Mouse (Mus musculus) cortical plate, adult 2 months (tissue): Measurements from ENCODE around the gene Cnbd2. TPM values are rescaled to one million over a fixed set of nuclear protein-coding genes. Genes with fewer than 3 reads are reported as not detected.
"Not testable (repeated sequence)": the region's sequence is repeated elsewhere in the genome, so short reads cannot be mapped to it uniquely, and the experiment has no call there.

ENCODE experiments used
- H3K27ac ChIP-seq: fragments of 200-500 bp; 2 replicates; pipeline ENCODE4 v1.5.1; 2012; ENCODE audit warnings: low read length, control low read depth, inconsistent platforms; ENCODE audit not compliant: insufficient read depth
- H3K4me1 ChIP-seq: fragments of 200-500 bp; 2 replicates; pipeline ENCODE4 v1.6.1; 2011; ENCODE audit warnings: low read length; ENCODE audit not compliant: control insufficient read depth, insufficient read depth
- H3K4me3 ChIP-seq: fragments of 200-500 bp; 2 replicates; pipeline ENCODE4 v1.5.1; 2011; ENCODE audit warnings: mild to moderate bottlenecking, low read length, control low read depth; ENCODE audit not compliant: insufficient read depth
- CTCF ChIP-seq: fragments of 200-500 bp; IDR thresholded peaks from 2 replicates; pipeline ENCODE4 v1.5.1; 2011; ENCODE audit warnings: mild to moderate bottlenecking, control low read depth, low read length; ENCODE audit not compliant: insufficient read depth; ENCODE audit errors: extremely low read depth
- POLR2A ChIP-seq: fragments of 200-500 bp; IDR thresholded peaks from 2 replicates; pipeline ENCODE4 v1.6.1; 2011; ENCODE audit warnings: mild to moderate bottlenecking, low read length, control low read depth; ENCODE audit not compliant: insufficient read depth; ENCODE audit errors: extremely low read depth
- polyA plus RNA-seq: library from polyadenylated mRNA; depleted of rRNA; stranded (reverse); fragments of >200 nt; gene quantifications from 2 replicates; pipeline ENCODE4 v1.2.3, GENCODE M21; 2012

Cnbd2 gene
- polyA plus RNA-seq, 1 experiment: 6.0 TPM

DNA sequence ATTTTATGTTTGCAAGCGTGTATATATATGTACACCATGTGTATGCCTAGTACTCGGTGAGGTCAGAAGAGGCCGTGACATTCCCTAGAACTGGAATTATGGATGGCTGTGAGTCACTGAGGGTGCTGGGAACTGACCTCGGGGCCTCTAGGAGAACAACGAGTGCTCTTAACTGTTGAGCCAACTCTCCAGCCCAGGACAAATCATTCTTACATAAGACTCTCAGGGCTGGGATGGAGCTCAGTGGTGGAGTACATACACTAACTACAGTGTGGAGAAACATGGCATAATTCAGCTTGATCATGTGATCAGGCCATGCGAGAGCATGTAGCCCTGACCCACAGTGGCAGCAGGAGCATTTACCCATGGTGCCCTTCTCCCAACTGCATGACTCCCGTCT is 85.9 kb downstream of the Cnbd2 start:
- Histone ChIP-seq H3K4me3 (no peak overlapping the region), H3K27ac (no peak overlapping the region), H3K4me1 (no peaks in the 10 kb centered on the region)
- TF ChIP-seq CTCF: no peak
- TF ChIP-seq POLR2A: no peak

DNA sequence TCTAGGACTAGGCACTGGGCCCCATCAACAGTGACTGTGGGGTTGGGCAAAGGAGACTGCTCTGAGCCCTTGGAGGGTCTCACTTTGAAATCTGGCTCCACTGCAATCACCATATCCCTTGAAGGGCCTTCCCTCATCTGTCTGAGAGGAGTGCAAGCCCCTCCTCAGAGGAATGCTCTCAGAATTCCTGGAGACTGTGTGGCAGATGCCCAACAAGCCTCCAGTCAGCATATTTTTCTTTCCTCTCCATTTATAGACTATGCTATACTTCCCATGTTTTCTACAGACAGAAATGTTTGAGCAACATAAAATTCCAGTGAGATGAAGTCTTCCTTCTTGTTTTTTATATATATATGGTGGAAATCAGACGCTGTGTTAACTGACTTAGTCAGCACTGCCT is 87.4 kb downstream of the Cnbd2 start:
- Histone ChIP-seq H3K4me3 (no peak overlapping the region), H3K27ac (no peak overlapping the region), H3K4me1 (no peaks in the 10 kb centered on the region)
- TF ChIP-seq POLR2A (no peak), CTCF (no peak)

DNA sequence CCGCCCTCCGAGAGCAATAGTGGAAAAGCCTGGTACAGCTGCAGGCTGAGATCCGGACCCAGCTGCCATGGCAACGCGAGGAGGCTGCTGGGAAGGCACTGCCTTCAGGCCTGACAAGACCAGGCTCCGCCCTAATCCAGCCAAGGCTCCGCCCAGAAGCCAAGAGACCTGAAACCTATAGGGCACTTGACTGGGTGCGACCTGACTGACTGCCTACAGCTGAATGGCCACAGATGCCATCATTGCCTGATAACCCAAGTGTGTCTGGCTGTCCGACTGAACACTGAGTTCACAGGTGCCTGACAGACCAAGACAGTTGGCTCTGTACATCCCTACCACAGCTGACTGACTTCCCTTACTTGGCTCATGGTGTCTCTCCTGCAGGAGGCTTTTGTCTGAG is 89.2 kb downstream of the Cnbd2 start:
- Histone ChIP-seq H3K4me3 (no peak overlapping the region), H3K27ac (no peak overlapping the region), H3K4me1 (no peaks in the 10 kb centered on the region)
- TF ChIP-seq CTCF (no peak), POLR2A (no peak)

DNA sequence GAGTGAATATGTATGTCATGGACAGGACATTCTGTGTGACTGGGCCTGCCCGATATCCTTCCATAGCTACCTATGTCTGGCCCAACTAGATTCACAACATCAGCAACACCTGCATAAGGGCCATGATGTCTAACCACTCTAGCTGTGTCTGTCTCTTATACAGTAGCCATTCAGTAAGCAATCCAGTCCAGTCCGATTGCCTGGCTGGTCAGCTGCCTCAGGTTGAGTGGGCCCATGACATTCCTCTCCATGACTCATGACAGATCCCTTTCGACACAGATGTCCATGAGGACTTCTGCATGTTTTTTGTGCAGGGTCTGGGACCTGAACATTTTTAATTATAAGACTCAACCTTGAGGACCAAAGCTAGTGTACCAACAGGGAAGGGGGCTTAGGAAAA is 89.9 kb downstream of the Cnbd2 start:
- H3K4me3 ChIP-seq: no peak overlapping the region
- TF ChIP-seq POLR2A: no peak
- TF ChIP-seq CTCF: no peak
- H3K4me1 ChIP-seq: no peaks in the 10 kb centered on the region
- H3K27ac ChIP-seq: no peak overlapping the region

DNA sequence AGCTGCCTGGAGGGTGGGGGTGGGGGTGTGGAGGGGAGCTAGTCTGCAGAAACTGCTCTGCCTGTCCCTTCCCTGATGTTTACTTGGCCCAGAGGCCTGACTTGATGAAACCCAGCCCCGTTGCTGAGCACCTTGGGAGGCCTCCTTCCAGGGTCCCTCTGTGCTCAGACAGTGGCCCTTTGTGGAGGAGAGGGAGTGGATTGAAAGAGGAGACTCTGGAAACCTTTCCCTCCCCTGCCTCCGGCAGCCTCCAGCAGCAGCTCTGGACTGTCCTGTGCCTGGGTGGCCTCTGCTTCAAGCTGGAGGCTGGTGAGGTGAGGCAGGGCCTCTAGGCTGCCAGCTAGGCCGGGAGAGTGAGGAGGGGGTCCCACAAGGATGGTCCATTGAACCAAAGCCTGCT is 94.9 kb downstream of the Cnbd2 start:
- Histone ChIP-seq H3K4me3 (no peak overlapping the region), H3K27ac (no peak overlapping the region), H3K4me1 (peaks cover 7% of the 10 kb centered on the region)
- TF ChIP-seq POLR2A: no peak
- no peak for TF ChIP-seq CTCF

DNA sequence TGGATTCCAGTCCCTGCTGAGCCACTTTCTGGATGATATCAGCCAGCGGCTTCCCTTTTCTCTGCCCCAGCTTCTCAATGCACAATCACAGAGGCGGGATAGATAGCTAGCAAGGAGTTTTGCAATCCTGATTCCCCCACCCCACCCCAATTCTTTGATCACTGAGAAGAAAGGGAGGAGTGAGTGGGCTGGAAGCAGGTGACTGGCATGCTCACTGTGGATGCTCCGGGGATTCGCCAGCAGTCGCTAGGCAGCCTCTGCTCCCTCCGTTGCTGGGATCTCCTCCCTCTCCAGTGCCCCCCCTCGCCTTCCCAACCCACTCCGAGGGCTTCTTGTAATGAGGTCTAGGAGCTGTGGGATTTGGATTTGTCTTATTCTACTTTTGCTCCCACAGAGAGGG is 96.1 kb downstream of the Cnbd2 start:
- Histone ChIP-seq H3K4me1 (peaks cover 7% of the 10 kb centered on the region), H3K27ac (no peak overlapping the region), H3K4me3 (no peak overlapping the region)
- TF ChIP-seq POLR2A: no peak
- TF ChIP-seq CTCF: no peak

DNA sequence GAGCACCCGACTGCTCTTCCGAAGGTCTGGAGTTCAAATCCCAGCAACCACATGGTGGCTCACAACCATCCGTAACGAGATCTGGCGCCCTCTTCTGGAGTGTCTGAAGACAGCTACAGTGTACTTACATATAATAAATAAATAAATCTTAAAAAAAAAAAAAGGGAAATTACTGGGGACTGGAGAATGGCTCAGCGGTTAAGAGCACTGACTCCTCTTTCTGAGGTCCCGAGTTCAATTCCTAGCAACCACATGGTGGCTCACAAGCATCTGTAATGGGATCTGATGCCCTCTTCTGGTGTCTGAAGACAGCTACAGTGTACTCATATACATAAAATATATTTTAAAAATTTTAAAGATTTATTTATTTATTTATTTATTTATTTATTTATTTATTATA is 99.2 kb downstream of the Cnbd2 start:
- not testable (repeated sequence) for H3K4me3 ChIP-seq, H3K27ac ChIP-seq, H3K4me1 ChIP-seq

DNA sequence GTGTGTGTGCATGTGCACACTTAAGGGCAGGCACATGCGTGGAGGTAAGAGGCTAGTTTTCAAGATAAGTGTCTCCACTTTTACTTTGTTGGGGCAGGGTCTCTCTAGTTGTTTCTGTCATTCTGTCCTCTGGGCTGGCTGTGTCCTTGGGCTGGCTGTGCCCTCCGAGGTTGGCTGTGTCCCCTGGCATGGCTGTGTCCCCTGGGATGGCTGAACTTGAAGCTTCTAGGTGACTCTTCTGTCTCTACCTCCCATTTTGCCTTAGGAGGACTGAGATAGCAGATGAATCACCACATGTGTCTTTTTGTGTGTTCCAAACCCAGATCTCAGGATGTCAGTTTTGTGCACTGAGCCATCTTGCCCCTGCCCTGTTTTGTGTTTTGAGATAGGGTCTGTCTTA is 102.9 kb downstream of the Cnbd2 start:
- Histone ChIP-seq H3K4me3 (no peak overlapping the region), H3K4me1 (no peaks in the 10 kb centered on the region), H3K27ac (no peak overlapping the region)
- TF ChIP-seq CTCF: no peak
- TF ChIP-seq POLR2A: no peak

DNA sequence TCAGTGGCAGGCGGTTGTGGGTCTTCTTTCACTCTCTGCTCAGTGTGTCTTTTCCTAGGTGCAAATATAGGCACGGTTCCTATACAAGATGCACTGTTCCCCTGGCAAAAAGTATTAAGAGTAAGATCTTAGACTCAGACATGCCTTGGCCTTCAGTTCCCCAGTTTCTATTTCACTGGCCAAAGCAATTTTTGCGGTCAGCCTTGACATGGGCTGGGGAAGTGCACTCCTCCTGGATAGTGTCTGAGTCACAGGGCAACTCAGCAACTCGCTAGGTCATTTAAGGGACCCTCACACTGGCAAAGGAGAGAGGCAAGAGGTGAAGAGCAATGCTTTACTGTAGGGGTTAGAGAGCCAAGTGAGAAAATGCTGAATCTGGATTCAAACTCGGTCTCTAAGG is 103.6 kb downstream of the Cnbd2 start:
- TF ChIP-seq POLR2A (no peak), CTCF (no peak)
- H3K27ac ChIP-seq: no peak overlapping the region
- H3K4me1 ChIP-seq: no peaks in the 10 kb centered on the region
- H3K4me3 ChIP-seq: no peak overlapping the region

DNA sequence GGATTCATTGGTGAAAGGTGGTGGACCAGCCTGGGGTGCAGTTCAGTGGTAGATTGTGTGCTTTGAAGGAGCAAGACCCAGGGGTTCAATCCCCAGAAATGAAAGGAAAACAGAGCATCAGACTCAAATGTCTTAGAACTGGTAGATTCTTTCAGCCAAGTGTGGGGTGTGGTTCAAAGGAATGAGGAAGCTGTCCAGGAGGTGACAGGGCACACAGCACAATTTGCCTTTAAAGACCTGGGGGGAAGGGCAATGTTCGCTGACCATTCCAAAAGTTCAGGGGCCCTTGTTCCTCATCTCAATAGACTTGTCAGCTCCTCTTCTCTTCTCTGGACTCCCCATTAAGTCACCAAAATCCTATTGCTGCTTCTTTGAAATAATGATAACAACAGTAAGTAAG is 105.1 kb downstream of the Cnbd2 start:
- no peak overlapping the region for H3K27ac ChIP-seq
- H3K4me3 ChIP-seq: no peak overlapping the region
- TF ChIP-seq POLR2A: no peak
- TF ChIP-seq CTCF: no peak
- no peaks in the 10 kb centered on the region for H3K4me1 ChIP-seq

DNA sequence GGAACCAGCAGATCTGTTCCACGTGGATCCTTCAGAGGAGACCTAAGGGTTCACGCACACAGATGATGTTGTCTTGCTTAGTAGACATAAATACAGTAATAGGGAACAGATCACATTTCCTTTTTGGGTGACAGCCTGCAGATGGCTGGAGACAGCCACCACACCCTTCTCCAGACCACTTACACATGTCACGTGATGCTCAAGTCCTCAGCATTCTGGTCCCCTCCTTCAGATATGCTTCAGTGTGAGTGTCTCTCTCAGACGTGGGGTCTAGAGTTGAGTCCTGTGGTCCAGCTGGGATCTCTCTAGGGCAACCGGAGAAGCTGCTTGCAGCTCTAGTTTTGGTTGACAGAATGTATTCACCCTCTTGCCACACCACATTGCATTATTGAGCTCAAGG is 106.4 kb downstream of the Cnbd2 start:
- H3K4me1 ChIP-seq: no peaks in the 10 kb centered on the region
- no peak overlapping the region for H3K27ac ChIP-seq
- TF ChIP-seq CTCF: no peak
- no peak for TF ChIP-seq POLR2A
- no peak overlapping the region for H3K4me3 ChIP-seq
